Mouse (Mus musculus) midbrain, embryonic 12.5 days (tissue): ENCODE data around the gene Gm42715. TPM values are rescaled to one million over a fixed set of nuclear protein-coding genes. Genes with fewer than 3 reads are reported as not detected.

Experiments
- ATAC-seq: fragments of 200-750 bp; cut with Nextera tagmentation; 2 replicates; pipeline ENCODE4 v1.8.0; 2017; ENCODE audit warnings: low read depth, moderate TSS enrichment, moderate library complexity; ENCODE audit not compliant: low FRiP score
- H3K27ac ChIP-seq: fragments of 300-500 bp; sonication (generic); replicated peaks from 2 replicates; pipeline ENCODE4 v1.5.1; 2016; ENCODE audit warnings: mild to moderate bottlenecking
- H3K27me3 ChIP-seq: fragments of 300-500 bp; sonication (generic); 2 replicates; pipeline ENCODE4 v1.6.1; 2016; ENCODE audit warnings: mild to moderate bottlenecking
- H3K36me3 ChIP-seq: fragments of 300-500 bp; sonication (generic); 2 replicates; pipeline ENCODE4 v1.6.1; 2016
- H3K4me1 ChIP-seq: fragments of 300-500 bp; sonication (generic); 2 replicates; pipeline ENCODE4 v1.6.1; 2016
- H3K4me2 ChIP-seq: fragments of 300-500 bp; sonication (generic); replicated peaks from 2 replicates; pipeline ENCODE4 v1.6.1; 2016; ENCODE audit warnings: mild to moderate bottlenecking, moderate library complexity
- H3K4me3 ChIP-seq: fragments of 300-500 bp; sonication (generic); 2 replicates; pipeline ENCODE4 v1.5.1; 2016; ENCODE audit warnings: mild to moderate bottlenecking
- H3K9ac ChIP-seq: fragments of 300-500 bp; sonication (generic); replicated peaks from 2 replicates; pipeline ENCODE4 v1.6.1; 2016; ENCODE audit warnings: mild to moderate bottlenecking, moderate library complexity
- H3K9me3 ChIP-seq: fragments of 300-500 bp; sonication (generic); 2 replicates; pipeline ENCODE4 v1.6.1; 2016; ENCODE audit warnings: mild to moderate bottlenecking
- WGBS: fragments of 180-500 bp; shearing (Covaris S2); methylation state at CpG from one replicate; pipeline ENCODE4 v1.1.7; 2016; 5-methylcytosine and 5-hydroxymethylcytosine counted together
- microRNA-seq: library from miRNA; unstranded; fragments of <30 nt; microRNA quantifications from one replicate; pipeline ENCODE4, GENCODE M21; 2017
- polyA plus RNA-seq: library from polyadenylated mRNA; unstranded; fragments of >200 nt; fragmentation: Nextera tagmentation; extraction: Ambion mirVana; gene quantifications from 2 replicates; pipeline ENCODE4 v1.2.1, GENCODE M21; 2016

The Gm42715 gene
- polyA plus RNA-seq, 1 experiment from 2014 or later: 19.4 TPM

DNA sequence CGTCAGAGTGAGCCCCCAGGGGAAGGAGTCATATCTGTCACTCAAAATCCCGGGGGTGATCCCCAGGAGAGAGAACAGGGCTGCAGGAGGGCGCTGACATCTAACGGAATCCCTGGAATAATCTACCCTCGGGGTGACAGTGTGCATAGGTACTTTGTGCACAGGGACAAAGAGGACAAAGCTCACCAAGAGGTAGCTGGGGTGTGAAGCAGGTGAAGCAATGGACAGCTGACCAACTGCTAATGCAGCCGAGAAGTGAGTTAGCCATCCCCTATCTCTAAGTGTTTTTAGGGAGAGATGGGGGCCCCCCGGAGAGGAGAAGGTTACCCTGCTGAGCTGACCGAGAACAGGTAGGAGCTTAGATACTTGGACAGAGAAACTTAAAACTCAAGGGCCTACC lies 94.7 kb downstream of the Gm42715 start:
- peak overlapping the region; percentile 99 for H3K9ac ChIP-seq
- H3K4me3 ChIP-seq: peak overlapping the region; percentile 84
- H3K27ac ChIP-seq: no peak overlapping the region
- 31% methylated on average over 8 of the region's 8 CpGs for WGBS
- no peaks in the 10 kb centered on the region for H3K27me3 ChIP-seq
- H3K4me1 ChIP-seq: peaks cover 29% of the 10 kb centered on the region
- H3K9me3 ChIP-seq: no peaks in the 10 kb centered on the region
- peak overlapping the region; percentile 85 for H3K4me2 ChIP-seq
- ATAC-seq: no peak
- H3K36me3 ChIP-seq: peaks cover 38% of the 10 kb centered on the region

DNA sequence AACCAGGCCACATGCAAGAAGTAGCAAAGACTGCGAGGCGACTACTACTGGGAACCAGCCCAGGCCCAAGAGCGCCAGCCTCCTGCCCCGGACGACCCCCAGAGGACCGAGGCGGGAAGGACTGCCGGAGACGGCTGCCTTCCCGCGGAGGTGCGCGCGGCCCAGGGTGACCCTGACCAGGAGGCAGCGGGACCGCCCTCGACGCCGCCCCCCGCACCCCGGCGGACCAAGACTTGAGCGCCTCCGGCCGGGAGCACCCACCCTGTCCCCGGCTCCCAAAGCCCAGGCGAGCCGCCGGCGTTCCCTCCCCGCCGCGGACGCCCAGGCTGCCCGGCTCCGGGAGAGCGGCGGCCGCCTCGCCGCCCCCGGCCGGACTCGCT lies 95.1 kb downstream of the Gm42715 start:
- H3K4me1 ChIP-seq: peaks cover 29% of the 10 kb centered on the region
- peak overlapping the region; percentile 89 for H3K27ac ChIP-seq
- peak overlapping the region; percentile 85 for H3K4me2 ChIP-seq
- no peaks in the 10 kb centered on the region for H3K27me3 ChIP-seq
- peak; percentile 34 for ATAC-seq
- peak overlapping the region; percentile 99 for H3K9ac ChIP-seq
- under 1% methylated on average over 34 of the region's 44 CpGs for WGBS
- H3K9me3 ChIP-seq: no peaks in the 10 kb centered on the region
- H3K4me3 ChIP-seq: peak overlapping the region; percentile 84
- H3K36me3 ChIP-seq: peaks cover 34% of the 10 kb centered on the region

DNA sequence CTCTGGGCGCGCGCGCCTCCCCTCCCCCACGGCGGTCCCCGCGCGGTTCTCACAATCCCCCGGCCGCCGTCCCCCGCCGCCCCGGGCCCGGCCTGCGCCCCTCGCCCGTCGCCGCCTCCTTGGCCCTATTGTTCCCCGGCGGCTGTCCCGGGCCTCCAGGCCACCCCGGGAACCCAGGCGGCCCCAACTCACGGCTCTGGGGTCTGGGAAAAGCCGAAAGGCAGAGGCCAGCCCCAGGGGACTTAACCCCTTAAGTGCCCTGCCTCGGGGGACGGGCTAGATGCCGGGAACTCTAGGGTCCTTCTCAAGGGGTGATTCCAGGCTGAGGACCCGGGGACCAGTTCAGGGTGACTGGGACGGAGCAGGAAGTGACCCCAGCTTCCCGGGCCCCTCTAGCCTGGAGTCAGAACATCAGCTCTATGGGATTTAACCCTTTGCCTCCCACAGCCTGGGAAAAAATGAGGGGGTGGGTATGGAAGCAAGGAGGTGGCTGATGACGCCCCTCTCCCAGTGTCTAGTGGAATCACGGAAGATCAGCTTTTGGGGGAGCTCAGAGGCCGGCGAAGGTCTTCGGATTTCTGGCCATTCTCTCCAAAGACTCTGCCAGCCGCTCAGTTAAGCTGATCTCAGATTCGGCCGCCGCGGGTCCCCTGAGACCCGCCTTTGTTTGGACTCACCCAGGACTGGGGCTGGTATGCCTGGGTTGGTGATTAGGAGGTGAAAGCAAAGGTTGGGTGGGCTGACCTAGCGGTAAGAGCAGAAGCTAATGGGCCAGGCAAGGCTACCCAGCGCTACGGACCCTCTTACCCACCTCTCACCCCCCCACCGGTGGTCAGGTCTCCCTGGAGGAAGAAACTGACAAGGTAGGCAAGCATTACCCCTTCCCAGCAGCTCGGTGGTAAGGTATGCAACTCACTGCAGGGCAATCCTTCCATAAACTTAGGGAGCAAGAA lies 95.8 kb downstream of the Gm42715 start, which contains the start of gene Zfp629:
Gene Zfp629 (minus strand): TSS at position 907 of the 953 bp plus-strand sequence.
- H3K27me3 ChIP-seq: no peaks in the 10 kb centered on the region
- H3K4me1 ChIP-seq: peaks cover 29% of the 10 kb centered on the region
- under 1% methylated on average over 47 of the region's 50 CpGs for WGBS
- H3K4me2 ChIP-seq: peak within 1 kb of the TSS; percentile 85
- peaks cover 27% of the 10 kb centered on the region for H3K36me3 ChIP-seq
- peak within 1 kb of the TSS; percentile 84 for H3K4me3 ChIP-seq
- H3K27ac ChIP-seq: peak within 1 kb of the TSS; percentile 89
- peak; percentile 92 for ATAC-seq
- H3K9me3 ChIP-seq: no peaks in the 10 kb centered on the region
- peak within 1 kb of the TSS; percentile 99 for H3K9ac ChIP-seq

- no peak for ATAC-seq
- Histone ChIP-seq H3K4me1 (peaks cover 29% of the 10 kb centered on the region), H3K9me3 (no peaks in the 10 kb centered on the region), H3K4me2 (peak overlapping the region; percentile 85), H3K4me3 (peak overlapping the region; percentile 84), H3K27me3 (no peaks in the 10 kb centered on the region), H3K36me3 (peaks cover 16% of the 10 kb centered on the region), H3K27ac (no peak overlapping the region), H3K9ac (no peak overlapping the region)
- WGBS: 82% methylated on average over 1 of the region's 1 CpGs
These were observed 97.0 kb downstream of the Gm42715 start for GRCm38 (mm10) chr7:127616336-127616735.

Small RNAs within 50 kb of the gene (microRNA-seq; reads per million reads assigned to microRNA genes)
- gene Gm47278 (not detected), gene Mir7060 (not detected)

Other genes starting within 250 kb of the Gm42715 start
- gene Sephs2, start 245.5 kb upstream of the Gm42715 start, polyA plus RNA-seq: 71.4 and 72.7 TPM in 2 replicates
- 0.46 and 0.52 TPM in 2 replicates for gene Itgal, start 223.3 kb upstream of the Gm42715 start, polyA plus RNA-seq
- 20.5 and 22.3 TPM in 2 replicates for gene Zfp768, start 174.0 kb upstream of the Gm42715 start, polyA plus RNA-seq
- 9.0 and 10.2 TPM in 2 replicates for gene Zfp747, start 143.5 kb upstream of the Gm42715 start, polyA plus RNA-seq
- gene 9130019O22Rik, start 132.4 kb upstream of the Gm42715 start, polyA plus RNA-seq: 5.8 and 7.2 TPM in 2 replicates
- gene E430018J23Rik, start 126.0 kb upstream of the Gm42715 start, polyA plus RNA-seq: 6.9 and 7.1 TPM in 2 replicates
- 6.7 and 6.8 TPM in 2 replicates for gene Zfp764, start 112.8 kb upstream of the Gm42715 start, polyA plus RNA-seq
- gene Zfp688, start 97.5 kb upstream of the Gm42715 start, polyA plus RNA-seq: 31.9 and 34.0 TPM in 2 replicates
- 18.2 and 19.3 TPM in 2 replicates for gene Zfp689, start 70.4 kb upstream of the Gm42715 start, polyA plus RNA-seq
- 63.1 and 69.2 TPM in 2 replicates for gene Prr14, start 60.0 kb upstream of the Gm42715 start, polyA plus RNA-seq
- 13.9 and 14.2 TPM in 2 replicates for gene Fbrs, start 40.4 kb upstream of the Gm42715 start, polyA plus RNA-seq
- gene Srcap, start 7.6 kb upstream of the Gm42715 start, polyA plus RNA-seq: 94.6 and 98.3 TPM in 2 replicates
- 3.5 and 6.3 TPM in 2 replicates for gene Tmem265, start 41.8 kb downstream of the Gm42715 start, polyA plus RNA-seq
- 53.6 and 54.1 TPM in 2 replicates for gene Phkg2, start 53.8 kb downstream of the Gm42715 start, polyA plus RNA-seq
- 11.9 and 16.1 TPM in 2 replicates for gene Ccdc189, start 69.0 kb downstream of the Gm42715 start, polyA plus RNA-seq
- 68.6 and 71.1 TPM in 2 replicates for gene Rnf40, start 69.2 kb downstream of the Gm42715 start, polyA plus RNA-seq
- 39.9 and 42.8 TPM in 2 replicates for gene Zfp629, start 96.2 kb downstream of the Gm42715 start, polyA plus RNA-seq
- 79.0 and 79.2 TPM in 2 replicates for gene Bcl7c, start 189.3 kb downstream of the Gm42715 start, polyA plus RNA-seq
- 5.5 and 5.8 TPM in 2 replicates for gene Ctf1, start 193.2 kb downstream of the Gm42715 start, polyA plus RNA-seq
- 0.13 and 0.21 TPM in 2 replicates for gene Ctf2, start 212.6 kb downstream of the Gm42715 start, polyA plus RNA-seq
- 10.7 and 11.1 TPM in 2 replicates for gene Fbxl19, start 225.0 kb downstream of the Gm42715 start, polyA plus RNA-seq